Mouse (Mus musculus) midbrain, embryonic 16.5 days (tissue): ENCODE data around the gene Pard6b. TPM values are rescaled to one million over a fixed set of nuclear protein-coding genes. Genes with fewer than 3 reads are reported as not detected.

Experiments used
- ATAC-seq: fragments of 200-750 bp; cut with Nextera tagmentation; 2 replicates; pipeline ENCODE4 v1.8.0; 2017; ENCODE audit warnings: moderate TSS enrichment
- H3K27ac ChIP-seq: fragments of 300-500 bp; sonication (generic); 2 replicates; pipeline ENCODE4 v1.5.1; 2014; ENCODE audit warnings: mild to moderate bottlenecking, low read length, mixed read lengths
- H3K27me3 ChIP-seq: fragments of 300-500 bp; sonication (generic); 2 replicates; pipeline ENCODE4 v1.6.1; 2014; ENCODE audit warnings: low read depth, low read length, mixed read lengths; ENCODE audit not compliant: control insufficient read depth, insufficient read depth
- H3K36me3 ChIP-seq: fragments of 300-500 bp; sonication (generic); 2 replicates; pipeline ENCODE4 v1.6.1; 2014; ENCODE audit warnings: mild to moderate bottlenecking, low read length, moderate library complexity, mixed read lengths; ENCODE audit not compliant: control insufficient read depth, insufficient read depth
- H3K4me1 ChIP-seq: fragments of 300-500 bp; sonication (generic); 2 replicates; pipeline ENCODE4 v1.6.1; 2014; ENCODE audit warnings: mild to moderate bottlenecking, low read length, mixed read lengths; ENCODE audit not compliant: control insufficient read depth, insufficient read depth
- H3K4me2 ChIP-seq: fragments of 300-500 bp; sonication (generic); 2 replicates; pipeline ENCODE4 v1.6.1; 2014; ENCODE audit warnings: mild to moderate bottlenecking, low read length, mixed read lengths
- H3K4me3 ChIP-seq: fragments of 300-500 bp; sonication (generic); 2 replicates; pipeline ENCODE4 v1.5.1; 2014; ENCODE audit warnings: low read depth, mild to moderate bottlenecking, low read length, moderate library complexity, mixed read lengths
- H3K9ac ChIP-seq: fragments of 300-500 bp; sonication (generic); 2 replicates; pipeline ENCODE4 v1.6.1; 2014; ENCODE audit warnings: low read depth, low read length, mixed read lengths
- H3K9me3 ChIP-seq: fragments of 300-500 bp; sonication (generic); replicated peaks from 2 replicates; pipeline ENCODE4 v1.6.1; 2014; ENCODE audit warnings: mild to moderate bottlenecking, low read length, mixed read lengths; ENCODE audit not compliant: control insufficient read depth, poor library complexity, severe bottlenecking
- WGBS: fragments of 180-500 bp; shearing (Covaris S2); extraction: QIAGEN DNeasy Blood & Tissue Kit; methylation state at CpG from one replicate; pipeline ENCODE4 v1.1.7; 2014; 5-methylcytosine and 5-hydroxymethylcytosine counted together
- polyA plus RNA-seq: library from polyadenylated mRNA; unstranded; fragments of >200 nt; fragmentation: Nextera tagmentation; extraction: Ambion mirVana; gene quantifications from 2 replicates; pipeline ENCODE4 v1.2.1, GENCODE M21; 2015

Pard6b gene
- polyA plus RNA-seq, 1 experiment from 2014 or later: 7.3 TPM

- H3K4me1 ChIP-seq: peaks cover 4% of the 10 kb centered on the region
- H3K4me3 ChIP-seq: no peak overlapping the region
- 31% methylated on average over 11 of the region's 11 CpGs for WGBS
- no peaks in the 10 kb centered on the region for H3K36me3 ChIP-seq
- H3K4me2 ChIP-seq: no peak overlapping the region
- H3K27ac ChIP-seq: no peak overlapping the region
- no peaks in the 10 kb centered on the region for H3K27me3 ChIP-seq
- H3K9ac ChIP-seq: no peak overlapping the region
- no peak for ATAC-seq
- H3K9me3 ChIP-seq: no peaks in the 10 kb centered on the region
Measured at GRCm38 (mm10) chr2:168125288-168126089, 44.7 kb downstream of the Pard6b start.

GRCm38 (mm10) chr2:168127767-168128166 is 47.0 kb downstream of the Pard6b start:
- Histone ChIP-seq H3K4me3 (no peak overlapping the region), H3K9ac (no peak overlapping the region), H3K27ac (peak overlapping the region; percentile 48), H3K4me2 (peak overlapping the region; percentile 2; the same call in 1 of the 2 replicates), H3K4me1 (peaks cover 4% of the 10 kb centered on the region), H3K9me3 (no peaks in the 10 kb centered on the region), H3K36me3 (no peaks in the 10 kb centered on the region), H3K27me3 (no peaks in the 10 kb centered on the region)
- ATAC-seq: no peak
- WGBS: 49% methylated on average over 14 of the region's 14 CpGs

- no peaks in the 10 kb centered on the region for H3K36me3 ChIP-seq
Measured at GRCm38 (mm10) chr2:168128211-168128859, 47.5 kb downstream of the Pard6b start.

GRCm38 (mm10) chr2:168130046-168130445 is 49.2 kb downstream of the Pard6b start:
- Histone ChIP-seq H3K4me1 (peaks cover 4% of the 10 kb centered on the region), H3K27me3 (no peaks in the 10 kb centered on the region), H3K36me3 (no peaks in the 10 kb centered on the region), H3K4me3 (no peak overlapping the region), H3K9ac (no peak overlapping the region), H3K27ac (no peak overlapping the region), H3K4me2 (no peak overlapping the region), H3K9me3 (no peaks in the 10 kb centered on the region)
- ATAC-seq: no peak
- WGBS: 84% methylated on average over 3 of the region's 3 CpGs

More at GRCm38 (mm10) chr2:168128211-168128859, 47.5 kb downstream of the Pard6b start:
- H3K4me2 ChIP-seq: peak overlapping the region; percentile 2; the same call in 1 of the 2 replicates
- 6% methylated on average over 10 of the region's 14 CpGs for WGBS
- ATAC-seq: peak; percentile 88
- no peak overlapping the region for H3K4me3 ChIP-seq
- H3K9ac ChIP-seq: no peak overlapping the region
- no peaks in the 10 kb centered on the region for H3K27me3 ChIP-seq
- H3K4me1 ChIP-seq: peaks cover 4% of the 10 kb centered on the region
- H3K27ac ChIP-seq: peak overlapping the region; percentile 48
- no peaks in the 10 kb centered on the region for H3K9me3 ChIP-seq

DNA sequence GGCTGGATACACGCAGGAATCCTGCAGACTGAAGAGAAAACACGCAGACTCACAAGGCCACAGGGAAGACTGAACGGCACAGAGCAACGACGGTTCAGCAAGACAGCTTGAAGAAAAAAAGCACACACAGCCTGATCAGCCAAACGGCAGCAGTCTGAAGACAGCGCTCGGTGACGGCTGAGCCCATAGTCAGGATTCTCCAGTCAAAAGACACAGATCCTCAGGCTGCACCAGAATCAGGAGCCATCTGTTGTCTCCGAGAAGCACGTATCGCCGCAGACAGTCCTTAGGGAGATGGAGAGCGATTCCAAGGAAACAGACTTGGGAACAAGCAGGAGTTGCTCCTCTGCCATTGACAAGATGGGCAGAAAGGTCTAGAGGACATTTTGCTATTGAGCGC is 56.4 kb downstream of the Pard6b start:
- H3K4me1 ChIP-seq: no peaks in the 10 kb centered on the region
- no peak overlapping the region for H3K27ac ChIP-seq
- 0 out of 2 replicates have a peak overlapping the region, but pooled peaks have one; percentile 10 for H3K9ac ChIP-seq
- WGBS: 64% methylated on average over 15 of the region's 15 CpGs
- H3K9me3 ChIP-seq: no peaks in the 10 kb centered on the region
- no peaks in the 10 kb centered on the region for H3K36me3 ChIP-seq
- no peaks in the 10 kb centered on the region for H3K27me3 ChIP-seq
- no peak for ATAC-seq
- no peak overlapping the region for H3K4me3 ChIP-seq
- H3K4me2 ChIP-seq: peak overlapping the region; percentile 5; the same call in 1 of the 2 replicates

DNA sequence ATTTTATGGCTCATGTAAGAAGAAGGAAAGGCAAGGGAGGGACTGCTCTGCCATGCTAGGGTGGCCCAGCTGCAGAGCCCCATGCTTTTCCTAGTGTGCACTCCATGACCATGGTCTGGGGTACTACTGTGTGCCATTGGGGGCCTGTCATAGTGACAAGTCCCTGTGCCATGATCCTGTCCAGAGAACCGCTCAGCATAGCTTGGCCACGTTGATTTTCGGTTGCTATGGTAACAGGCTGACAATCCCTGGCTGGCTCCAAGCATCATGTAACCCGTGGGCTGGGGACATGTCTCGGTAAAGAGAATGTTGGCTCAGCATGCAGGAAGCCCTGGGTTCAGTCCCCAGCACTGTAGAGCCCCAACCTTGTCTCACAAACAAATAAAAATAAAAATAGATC is 63.0 kb downstream of the Pard6b start:
- no peaks in the 10 kb centered on the region for H3K36me3 ChIP-seq
- no peak overlapping the region for H3K9ac ChIP-seq
- H3K27ac ChIP-seq: peak overlapping the region; percentile 44; the same call in 1 of the 2 replicates
- WGBS: 23% methylated on average over 5 of the region's 5 CpGs
- ATAC-seq: peak; percentile 66
- no peaks in the 10 kb centered on the region for H3K9me3 ChIP-seq
- H3K4me2 ChIP-seq: no peak overlapping the region
- peaks cover 3% of the 10 kb centered on the region for H3K4me1 ChIP-seq
- H3K27me3 ChIP-seq: no peaks in the 10 kb centered on the region
- no peak overlapping the region for H3K4me3 ChIP-seq

DNA sequence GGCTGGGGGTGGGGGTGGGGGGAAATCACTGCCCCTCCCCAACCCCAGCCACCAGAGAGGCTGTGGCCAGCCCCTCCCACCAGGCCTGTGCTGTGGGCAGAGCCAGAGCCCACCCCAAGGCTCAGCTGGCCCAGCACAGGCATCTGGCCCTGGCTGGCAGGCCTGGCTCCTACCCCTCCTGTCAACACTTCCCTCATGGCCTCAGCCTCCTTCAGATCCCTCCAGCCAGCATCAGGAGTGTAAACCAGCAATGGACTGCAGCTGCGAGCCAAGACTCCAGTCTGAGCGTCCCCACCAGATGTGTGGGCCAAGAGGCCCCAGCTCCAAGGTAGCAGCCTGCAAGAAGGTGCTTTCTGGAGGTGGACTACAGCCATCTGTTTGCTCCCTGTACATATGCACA is 64.6 kb downstream of the Pard6b start:
- H3K4me3 ChIP-seq: no peak overlapping the region
- no peak overlapping the region for H3K4me2 ChIP-seq
- peaks cover 3% of the 10 kb centered on the region for H3K4me1 ChIP-seq
- no peaks in the 10 kb centered on the region for H3K9me3 ChIP-seq
- H3K36me3 ChIP-seq: no peaks in the 10 kb centered on the region
- no peaks in the 10 kb centered on the region for H3K27me3 ChIP-seq
- no peak overlapping the region for H3K27ac ChIP-seq
- WGBS: 83% methylated on average over 2 of the region's 2 CpGs
- no peak overlapping the region for H3K9ac ChIP-seq
- ATAC-seq: no peak

DNA sequence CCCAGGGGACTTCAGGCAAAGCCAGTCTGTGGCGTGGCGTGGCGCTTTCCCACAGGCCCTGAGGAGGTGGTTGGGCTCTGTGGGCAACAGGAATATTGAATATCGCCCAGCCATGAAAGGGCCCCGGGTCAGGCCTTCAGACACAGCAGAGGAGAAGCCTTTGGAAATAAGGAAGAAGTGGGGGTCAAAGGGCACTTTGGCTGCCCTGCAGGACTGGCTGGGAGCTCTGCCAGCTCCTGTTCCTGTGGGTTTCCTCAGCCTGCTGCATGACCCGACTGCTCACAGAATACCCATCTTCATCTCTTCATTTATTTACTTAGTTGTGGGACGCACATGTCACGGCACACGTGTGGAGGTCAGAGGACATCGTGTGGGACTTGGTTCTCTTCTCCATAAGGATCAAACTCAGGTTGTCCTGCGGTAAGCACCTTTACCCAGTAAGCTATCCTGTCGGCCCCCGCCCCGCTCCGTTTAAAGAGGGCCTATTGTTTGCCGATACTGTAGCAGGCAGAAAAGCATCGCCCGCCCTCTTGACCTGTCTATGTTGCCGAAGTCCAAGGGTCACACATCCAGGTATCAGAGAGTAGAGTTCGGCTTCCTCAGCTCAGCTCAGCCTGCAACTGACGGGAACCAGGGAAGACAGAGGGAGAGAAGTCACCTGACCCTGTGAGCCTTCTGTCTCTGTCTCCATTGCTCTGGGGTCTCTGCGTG is 67.1 kb downstream of the Pard6b start:
- ATAC-seq: no peak
- H3K9ac ChIP-seq: no peak overlapping the region
- WGBS: 67% methylated on average over 22 of the region's 22 CpGs
- no peaks in the 10 kb centered on the region for H3K27me3 ChIP-seq
- H3K4me1 ChIP-seq: peaks cover 3% of the 10 kb centered on the region
- H3K36me3 ChIP-seq: no peaks in the 10 kb centered on the region
- no peak overlapping the region for H3K4me3 ChIP-seq
- H3K9me3 ChIP-seq: no peaks in the 10 kb centered on the region
- H3K4me2 ChIP-seq: no peak overlapping the region
- no peak overlapping the region for H3K27ac ChIP-seq
